Mouse (Mus musculus): Measurements from ENCODE around the gene Slit3. TPM values are rescaled to one million over a fixed set of nuclear protein-coding genes. Genes with fewer than 3 reads are reported as not detected.

Gene Slit3
- polyA plus RNA-seq, 2 experiments, result 32.9 to 33.0 TPM

DNA sequence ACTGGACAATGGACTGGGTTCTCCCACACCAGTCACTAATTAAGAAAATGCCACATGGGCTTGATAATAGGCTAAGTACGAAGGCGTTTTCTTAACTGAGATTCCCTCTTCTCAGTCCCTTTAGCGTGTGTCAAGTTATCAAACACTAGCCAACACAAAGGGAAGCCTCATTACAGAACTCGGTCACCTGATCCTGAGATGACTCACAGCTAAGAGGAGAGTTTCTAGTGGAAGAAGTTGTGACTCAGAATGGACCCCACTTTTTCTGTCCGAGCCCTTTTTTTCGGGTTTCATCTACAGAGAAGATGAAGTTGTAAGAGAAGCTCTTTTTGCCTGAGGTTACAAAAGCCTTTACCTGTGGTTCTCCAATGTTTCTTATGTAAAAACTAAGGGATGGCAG, 38.0 kb upstream of the Slit3 start:
- no peak for TF ChIP-seq POLR2A (IDR thresholded peaks at IDR 0.05; ENCODE audit: borderline replicate concordance, extremely low read depth, insufficient read depth, insufficient read length)
- no peak for ATAC-seq (ENCODE audit: low FRiP score, low read depth)
- H3K9me3 ChIP-seq (ENCODE audit: control insufficient read depth, low read length), result no peaks in the 10 kb centered on the region

GRCm38 (mm10) chr11:35085351-35085750, 35.7 kb upstream of the Slit3 start:
- TF ChIP-seq POLR2A (IDR thresholded peaks at IDR 0.05; ENCODE audit: borderline replicate concordance, extremely low read depth, insufficient read depth, insufficient read length), result no peak

More for the DNA sequence above, 38.0 kb upstream of the Slit3 start:
- Histone ChIP-seq H3K4me1 (ENCODE audit: control insufficient read depth, insufficient read depth, low read length) (peaks cover 8% of the 10 kb centered on the region), H3K4me2 (replicated peaks; ENCODE audit: low read depth, low read length, severe bottlenecking) (no peak overlapping the region), H3K4me3 (replicated peaks; ENCODE audit: low read length) (no peak overlapping the region), H3K36me3 (ENCODE audit: control insufficient read depth, insufficient read depth, low read length) (no peaks in the 10 kb centered on the region), H3K9ac (ENCODE audit: low read depth, low read length, severe bottlenecking) (no peak overlapping the region), H3K27ac (replicated peaks; ENCODE audit: low read depth, low read length) (no peak overlapping the region), H3K27me3 (ENCODE audit: control insufficient read depth, insufficient read depth, low read length) (no peaks in the 10 kb centered on the region)
- WGBS, result 76% methylated on average over 6 of the region's 6 CpGs
- DNase-seq (ENCODE audit: low spot score), result no peak

GRCm38 (mm10) chr11:35086029-35086428, 35.0 kb upstream of the Slit3 start:
- no peak overlapping the region for H3K4me3 ChIP-seq (replicated peaks; ENCODE audit: low read length)
- no peaks in the 10 kb centered on the region for H3K9me3 ChIP-seq (ENCODE audit: control insufficient read depth, low read length)
- H3K27me3 ChIP-seq (ENCODE audit: control insufficient read depth, insufficient read depth, low read length), result no peaks in the 10 kb centered on the region
- TF ChIP-seq POLR2A (IDR thresholded peaks at IDR 0.05; ENCODE audit: borderline replicate concordance, extremely low read depth, insufficient read depth, insufficient read length), result no peak
- no peak overlapping the region for H3K27ac ChIP-seq (replicated peaks; ENCODE audit: low read depth, low read length)
- DNase-seq (ENCODE audit: low spot score) (peak; percentile 62), ATAC-seq (ENCODE audit: low FRiP score, low read depth) (peak; percentile 65; the same call in 1 of the 2 replicates)
- no peak overlapping the region for H3K4me2 ChIP-seq (replicated peaks; ENCODE audit: low read depth, low read length, severe bottlenecking)
- no peak overlapping the region for H3K9ac ChIP-seq (ENCODE audit: low read depth, low read length, severe bottlenecking)
- 22% methylated on average over 5 of the region's 5 CpGs for WGBS
- peaks cover 8% of the 10 kb centered on the region for H3K4me1 ChIP-seq (ENCODE audit: control insufficient read depth, insufficient read depth, low read length)
- H3K36me3 ChIP-seq (ENCODE audit: control insufficient read depth, insufficient read depth, low read length), result no peaks in the 10 kb centered on the region

More at GRCm38 (mm10) chr11:35085351-35085750, 35.7 kb upstream of the Slit3 start:
- Histone ChIP-seq H3K27me3 (ENCODE audit: control insufficient read depth, insufficient read depth, low read length) (no peaks in the 10 kb centered on the region), H3K9me3 (ENCODE audit: control insufficient read depth, low read length) (no peaks in the 10 kb centered on the region), H3K27ac (replicated peaks; ENCODE audit: low read depth, low read length) (no peak overlapping the region), H3K4me1 (ENCODE audit: control insufficient read depth, insufficient read depth, low read length) (peaks cover 8% of the 10 kb centered on the region), H3K4me3 (replicated peaks; ENCODE audit: low read length) (no peak overlapping the region), H3K36me3 (ENCODE audit: control insufficient read depth, insufficient read depth, low read length) (no peaks in the 10 kb centered on the region), H3K4me2 (replicated peaks; ENCODE audit: low read depth, low read length, severe bottlenecking) (no peak overlapping the region), H3K9ac (ENCODE audit: low read depth, low read length, severe bottlenecking) (no peak overlapping the region)
- DNase-seq (ENCODE audit: low spot score) (no peak), ATAC-seq (ENCODE audit: low FRiP score, low read depth) (no peak)
- 39% methylated on average over 11 of the region's 11 CpGs for WGBS

GRCm38 (mm10) chr11:35087454-35087853, 33.6 kb upstream of the Slit3 start:
- no peak for TF ChIP-seq POLR2A (IDR thresholded peaks at IDR 0.05; ENCODE audit: borderline replicate concordance, extremely low read depth, insufficient read depth, insufficient read length)
- ATAC-seq (ENCODE audit: low FRiP score, low read depth) (no peak), DNase-seq (ENCODE audit: low spot score) (no peak)
- WGBS, result 75% methylated on average over 2 of the region's 2 CpGs
- Histone ChIP-seq H3K4me3 (replicated peaks; ENCODE audit: low read length) (no peak overlapping the region), H3K27me3 (ENCODE audit: control insufficient read depth, insufficient read depth, low read length) (no peaks in the 10 kb centered on the region), H3K4me1 (ENCODE audit: control insufficient read depth, insufficient read depth, low read length) (peaks cover 8% of the 10 kb centered on the region), H3K27ac (replicated peaks; ENCODE audit: low read depth, low read length) (no peak overlapping the region), H3K9me3 (ENCODE audit: control insufficient read depth, low read length) (no peaks in the 10 kb centered on the region), H3K36me3 (ENCODE audit: control insufficient read depth, insufficient read depth, low read length) (no peaks in the 10 kb centered on the region), H3K4me2 (replicated peaks; ENCODE audit: low read depth, low read length, severe bottlenecking) (no peak overlapping the region), H3K9ac (ENCODE audit: low read depth, low read length, severe bottlenecking) (no peak overlapping the region)

DNA sequence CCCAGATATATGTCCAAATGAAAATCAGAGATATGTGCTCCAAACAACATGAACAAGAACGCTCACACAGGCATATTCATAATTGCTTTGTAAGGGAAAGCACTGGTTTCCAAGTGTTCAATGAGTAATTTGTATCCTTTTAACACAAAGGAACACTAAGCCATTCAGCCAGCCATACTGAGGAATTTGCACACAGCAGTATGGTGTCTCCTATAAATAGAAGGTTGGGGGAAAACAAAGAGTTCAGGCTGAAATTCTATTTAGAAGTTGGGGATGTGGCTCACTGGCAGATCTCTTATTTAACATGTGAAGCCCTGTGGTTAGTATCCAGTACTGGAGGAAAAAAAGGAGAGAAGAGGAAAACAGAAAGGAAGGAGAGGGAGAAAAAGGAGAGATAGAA, 32.9 kb upstream of the Slit3 start:
- H3K36me3 ChIP-seq (ENCODE audit: control insufficient read depth, insufficient read depth, low read length), result no peaks in the 10 kb centered on the region
- 82% methylated on average over 1 of the region's 1 CpGs for WGBS
- no peak for ATAC-seq (ENCODE audit: low FRiP score, low read depth)
- H3K27me3 ChIP-seq (ENCODE audit: control insufficient read depth, insufficient read depth, low read length), result no peaks in the 10 kb centered on the region
- no peaks in the 10 kb centered on the region for H3K9me3 ChIP-seq (ENCODE audit: control insufficient read depth, low read length)
- no peak overlapping the region for H3K4me2 ChIP-seq (replicated peaks; ENCODE audit: low read depth, low read length, severe bottlenecking)
- H3K9ac ChIP-seq (ENCODE audit: low read depth, low read length, severe bottlenecking), result no peak overlapping the region
- peaks cover 8% of the 10 kb centered on the region for H3K4me1 ChIP-seq (ENCODE audit: control insufficient read depth, insufficient read depth, low read length)
- no peak overlapping the region for H3K27ac ChIP-seq (replicated peaks; ENCODE audit: low read depth, low read length)
- no peak for DNase-seq (ENCODE audit: low spot score)
- no peak for TF ChIP-seq POLR2A (IDR thresholded peaks at IDR 0.05; ENCODE audit: borderline replicate concordance, extremely low read depth, insufficient read depth, insufficient read length)
- H3K4me3 ChIP-seq (replicated peaks; ENCODE audit: low read length), result no peak overlapping the region

Measured in limb, embryonic 14.5 days (tissue).